ENCODE assay signal across 16 mouse cellular contexts in genomic region chr9:57867880-57868279, GRCm38 (mm10).
"Had no signal": no experiment of that assay in that cellular context is flagged by ENCODE, and none has a peak within 500 bp of the region (broad histone marks: within the 10 kb centered on the region; RNA-seq: fewer than 3 reads in every experiment).

No protein-coding gene starts in this region.

- DNase-seq: kidney, adult 18-20 months; kidney, adult 9 months; kidney, postnatal 14 days; kidney, postnatal 4 days; liver, embryonic 13.5 days; lung, adult 2 months; lung, postnatal 14 days; lung, postnatal 4 days; retina, postnatal 1 day; thymus, adult 18-20 months; thymus, postnatal 14 days; thymus, postnatal 4 days had no signal

- H3K9ac ChIP-seq: liver, embryonic 13.5 days; midbrain, embryonic 12.5 days; midbrain, embryonic 15.5 days; neural tube, embryonic 13.5 days had no signal

- H3K27ac ChIP-seq: liver, embryonic 13.5 days; midbrain, embryonic 12.5 days; midbrain, embryonic 15.5 days; neural tube, embryonic 13.5 days had no signal

- H3K4me2 ChIP-seq: liver, embryonic 13.5 days; midbrain, embryonic 12.5 days; midbrain, embryonic 15.5 days; neural tube, embryonic 13.5 days had no signal

- H3K9me3 ChIP-seq: liver, embryonic 13.5 days; midbrain, embryonic 12.5 days; midbrain, embryonic 15.5 days; neural tube, embryonic 13.5 days had no signal

- ATAC-seq: midbrain, embryonic 15.5 days had no signal

- H3K36me3 ChIP-seq: liver, embryonic 13.5 days; midbrain, embryonic 12.5 days; midbrain, embryonic 15.5 days; neural tube, embryonic 13.5 days had no signal

- H3K27me3 ChIP-seq: liver, embryonic 13.5 days; midbrain, embryonic 12.5 days; midbrain, embryonic 15.5 days; neural tube, embryonic 13.5 days had no signal

- H3K4me3 ChIP-seq: liver, embryonic 13.5 days; midbrain, embryonic 12.5 days; midbrain, embryonic 15.5 days; myocyte; neural tube, embryonic 13.5 days had no signal

- H3K4me1 ChIP-seq: liver, embryonic 13.5 days; midbrain, embryonic 12.5 days; midbrain, embryonic 15.5 days; neural tube, embryonic 13.5 days had no signal
